Mouse (Mus musculus) hindlimb bud, embryonic 11.5 days (tissue): Measurements from ENCODE around the gene Grin2b.

ENCODE experiments used
- DNase-seq: peaks from one replicate; pipeline ENCODE4 v3.0.0-alpha.2; 2012; ENCODE audit warnings: low read depth, low spot score; ENCODE audit errors: extremely low spot score

Grin2b gene

DNA sequence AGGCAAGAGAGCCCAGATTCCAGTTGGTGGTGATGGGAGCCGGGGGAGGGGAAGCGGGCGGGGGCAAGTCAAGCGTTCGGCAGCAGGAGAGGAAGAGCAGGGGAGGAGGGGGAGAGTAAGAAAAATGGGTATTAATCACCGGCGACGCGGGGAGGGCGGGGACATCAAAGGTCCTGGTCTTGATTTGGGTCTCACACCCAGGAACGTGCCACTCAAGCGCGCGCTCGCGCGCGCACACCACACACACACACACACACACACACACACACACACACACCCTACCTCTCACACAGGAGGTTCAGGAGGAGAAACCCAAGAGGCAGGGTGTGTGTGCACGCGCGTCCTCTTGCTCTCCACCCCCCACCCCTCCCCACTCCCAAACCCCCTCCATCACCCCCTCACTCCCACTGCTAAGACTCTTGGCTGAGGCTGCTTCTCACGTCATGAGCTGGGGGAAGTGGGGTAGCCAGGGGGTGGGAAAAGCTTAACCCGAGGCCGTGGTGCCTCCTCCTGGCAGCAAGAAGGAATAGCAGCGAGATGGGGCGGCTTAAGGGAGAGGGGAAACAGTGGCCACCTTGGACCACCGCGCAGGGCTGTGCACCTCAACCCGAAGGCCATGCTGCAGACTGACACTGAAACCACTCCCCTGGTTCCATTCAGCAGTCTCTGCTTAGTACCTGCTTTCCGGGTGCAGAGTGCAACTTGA lies at the start of gene Grin2b:
Grin2b (minus strand) TSS at position 321 of the 706 bp plus-strand sequence.
- DNase-seq = no peak

DNA sequence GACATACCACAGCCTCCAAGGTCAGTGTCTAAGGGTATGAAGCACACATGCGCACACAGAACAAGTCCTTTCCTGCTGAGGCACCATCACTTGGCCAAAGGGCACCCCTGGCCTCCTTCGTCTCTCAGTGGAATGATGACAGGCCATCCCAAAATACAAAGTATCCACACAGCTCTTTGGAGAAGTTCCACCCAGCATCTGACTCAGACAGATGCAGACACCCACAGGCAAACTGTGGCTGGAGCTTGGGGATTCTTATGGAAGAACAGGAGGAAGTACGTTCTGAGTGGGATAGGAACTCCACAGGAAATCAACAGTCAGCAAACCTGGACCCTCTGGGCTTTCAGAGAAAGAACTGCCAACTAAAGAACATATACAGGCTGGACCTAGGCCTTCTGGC lies 48.6 kb upstream of the Grin2b start:
- DNase-seq = no peak

DNA sequence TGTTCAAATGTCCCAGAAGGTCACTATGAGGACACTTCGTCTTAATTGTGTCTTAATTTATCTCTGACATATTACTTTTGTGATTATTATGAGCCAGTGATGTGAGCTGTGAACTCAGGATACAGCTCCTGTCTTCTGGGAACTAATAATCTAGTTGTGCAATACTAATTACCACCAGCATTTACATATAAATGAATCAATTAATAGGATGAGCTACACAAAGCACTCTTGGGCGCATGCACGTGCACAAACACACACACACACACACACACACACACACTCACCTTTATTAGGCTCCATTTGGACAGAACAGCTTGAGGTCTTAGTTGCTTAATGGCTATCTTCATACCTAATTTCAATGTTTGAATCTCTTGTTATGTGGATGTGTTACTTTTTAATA lies 37.1 kb upstream of the Grin2b start:
- no peak for DNase-seq

DNA sequence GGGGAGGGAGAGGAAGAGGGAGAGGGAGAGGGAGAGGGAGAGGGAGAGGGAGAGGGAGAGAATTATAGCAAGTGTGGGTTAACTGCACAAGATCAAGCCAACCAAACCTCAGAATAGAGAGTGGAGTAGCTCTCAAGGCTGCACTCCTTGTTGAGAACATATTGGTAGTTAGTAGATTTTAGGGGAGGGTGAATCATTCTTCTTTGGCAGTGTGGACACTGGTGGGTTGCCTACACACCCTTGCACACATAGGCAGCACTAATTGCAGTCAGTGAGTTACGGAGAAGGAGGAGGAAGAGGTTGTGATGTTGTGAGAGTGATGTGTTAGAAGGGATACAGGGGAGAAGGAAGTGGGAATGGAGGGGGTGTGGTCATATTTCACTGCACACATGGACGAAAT lies 26.5 kb upstream of the Grin2b start:
- DNase-seq = no peak

DNA sequence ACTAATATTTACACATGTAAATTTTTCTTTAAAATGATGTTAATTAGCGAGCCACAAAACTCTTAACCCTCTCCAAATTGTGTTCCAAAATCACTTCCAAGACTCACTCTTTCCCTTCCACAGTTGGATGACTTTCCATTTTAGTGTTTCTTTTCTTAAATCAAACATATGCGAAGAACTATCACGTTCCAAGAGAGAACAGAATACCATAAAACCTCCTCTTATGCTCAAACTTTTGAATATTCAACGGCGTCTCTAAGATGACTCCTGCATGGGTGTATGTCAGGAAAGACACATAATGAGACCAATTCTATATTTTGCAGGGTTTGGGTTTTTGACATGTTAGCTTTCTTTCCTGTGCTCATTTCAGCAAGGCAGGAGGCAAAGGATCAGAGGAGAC lies 21.3 kb upstream of the Grin2b start:
- no peak for DNase-seq

DNA sequence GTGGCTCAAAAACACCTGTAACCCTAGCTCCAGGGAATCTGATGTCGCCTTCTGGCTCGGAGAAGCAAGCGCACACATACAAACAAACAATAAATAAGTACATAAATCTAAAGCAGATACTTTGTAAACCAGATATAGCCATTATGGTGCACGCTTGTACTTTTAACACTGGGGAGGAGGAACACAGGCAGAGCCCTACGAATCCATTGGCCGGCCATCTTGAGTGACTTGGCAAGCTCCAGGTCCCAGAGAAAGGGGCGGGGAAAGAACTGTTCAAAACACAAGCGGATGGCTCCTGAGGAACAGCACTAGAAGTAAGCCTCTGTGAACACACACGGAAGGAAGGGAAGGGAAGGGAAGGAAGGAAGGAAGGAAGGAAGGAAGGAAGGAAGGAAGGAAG lies 4.8 kb upstream of the Grin2b start:
- no peak for DNase-seq

DNA sequence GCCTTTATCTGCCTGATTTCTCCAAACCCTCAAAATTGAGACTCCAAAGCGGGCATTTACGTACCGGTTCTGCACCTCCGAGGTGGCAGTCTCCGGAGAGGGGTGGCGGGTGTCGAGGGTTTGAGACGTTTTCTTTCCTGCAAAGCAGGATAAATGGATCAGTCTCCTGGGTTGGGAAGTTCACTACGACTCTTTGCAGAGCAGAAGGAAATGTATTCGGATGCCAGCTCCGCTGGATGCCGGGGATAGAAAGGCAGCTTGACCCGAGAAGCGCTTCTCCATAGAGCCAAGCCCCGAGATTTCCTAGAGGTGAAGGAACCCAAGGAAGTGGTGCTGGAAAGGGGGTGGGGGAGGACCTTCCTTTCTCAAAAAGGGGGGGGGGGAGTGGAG lies 515 bp downstream of the Grin2b start:
- DNase-seq = no peak

DNA sequence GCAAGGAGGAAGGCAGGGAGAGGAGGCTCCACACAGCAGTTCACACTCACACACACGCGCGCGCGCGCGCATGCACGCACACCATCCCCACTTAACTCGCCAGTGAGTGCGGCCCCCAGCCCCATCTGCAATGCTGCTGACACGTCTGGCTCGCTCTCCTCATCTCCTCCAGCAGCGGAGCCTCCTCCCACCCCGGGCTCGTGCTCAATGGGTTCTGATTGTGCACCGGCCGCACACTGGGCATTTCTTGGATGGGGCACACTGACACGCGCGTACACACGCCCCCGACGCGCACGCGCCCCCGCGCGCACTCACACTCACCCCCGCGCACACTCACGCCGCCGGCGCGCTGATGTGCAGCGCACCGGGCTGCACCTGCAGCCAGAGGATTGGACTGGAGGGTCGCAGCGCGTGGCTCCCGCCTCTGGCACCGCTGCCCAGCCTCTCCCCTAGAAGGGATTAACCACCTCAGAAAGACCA lies 1.1 kb downstream of the Grin2b start:
- DNase-seq = no peak

DNA sequence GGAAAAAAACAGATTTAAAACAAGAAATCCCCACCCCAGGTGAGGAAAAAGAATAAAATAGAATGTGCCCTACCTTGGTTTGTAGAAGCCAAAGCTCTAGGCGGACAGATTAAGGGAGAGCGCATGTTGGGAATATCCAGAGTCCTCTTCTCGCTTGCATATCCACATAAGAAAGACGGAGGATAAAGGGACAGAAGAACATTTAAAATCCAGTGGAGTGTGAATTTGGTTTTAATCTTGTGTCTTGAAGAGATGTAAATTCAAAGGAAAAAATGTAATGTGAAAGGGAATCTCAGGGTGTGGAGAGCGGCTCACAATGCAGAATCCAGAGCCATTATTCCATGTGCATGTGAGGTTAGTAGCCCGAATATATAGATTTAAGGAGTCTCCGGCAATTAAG lies 2.0 kb downstream of the Grin2b start:
- DNase-seq = no peak

DNA sequence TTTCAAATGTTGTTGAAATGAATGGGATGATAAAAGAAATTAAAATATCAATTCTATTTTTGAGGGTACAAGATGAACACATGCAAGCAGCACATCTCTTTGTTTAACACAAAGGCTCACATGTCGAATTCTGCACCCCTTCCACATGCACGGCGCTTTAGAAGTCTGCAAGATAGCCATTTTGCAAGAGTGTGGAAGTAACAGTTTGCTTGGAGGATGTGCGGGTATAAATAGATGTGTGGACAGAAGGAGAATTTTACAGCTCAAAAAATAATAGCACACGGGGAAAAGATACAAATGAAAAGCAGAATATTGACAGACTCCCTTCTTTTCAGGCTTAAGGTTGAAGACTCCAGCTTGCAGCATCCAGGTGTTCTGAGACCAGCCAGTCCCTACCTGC lies 2.9 kb downstream of the Grin2b start:
- DNase-seq = no peak

DNA sequence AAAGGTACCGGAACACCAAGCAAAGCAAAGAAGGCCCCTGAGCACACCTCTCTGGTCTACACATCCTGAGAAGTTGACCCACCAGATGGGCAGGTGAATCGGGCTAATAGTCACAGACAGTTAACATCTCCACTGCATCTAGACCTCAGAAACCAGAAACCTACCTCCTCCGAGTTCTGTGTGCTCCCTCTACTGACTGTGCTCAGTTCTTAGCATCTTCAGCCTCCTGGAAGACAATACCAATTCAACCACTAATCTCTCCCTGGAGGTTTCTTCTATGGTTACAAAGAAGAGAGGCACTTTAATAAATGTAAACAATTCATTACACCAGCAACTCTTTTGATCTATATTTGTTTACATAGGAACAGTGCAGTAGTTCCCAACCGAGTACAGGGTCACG lies 6.0 kb downstream of the Grin2b start:
- no peak for DNase-seq

DNA sequence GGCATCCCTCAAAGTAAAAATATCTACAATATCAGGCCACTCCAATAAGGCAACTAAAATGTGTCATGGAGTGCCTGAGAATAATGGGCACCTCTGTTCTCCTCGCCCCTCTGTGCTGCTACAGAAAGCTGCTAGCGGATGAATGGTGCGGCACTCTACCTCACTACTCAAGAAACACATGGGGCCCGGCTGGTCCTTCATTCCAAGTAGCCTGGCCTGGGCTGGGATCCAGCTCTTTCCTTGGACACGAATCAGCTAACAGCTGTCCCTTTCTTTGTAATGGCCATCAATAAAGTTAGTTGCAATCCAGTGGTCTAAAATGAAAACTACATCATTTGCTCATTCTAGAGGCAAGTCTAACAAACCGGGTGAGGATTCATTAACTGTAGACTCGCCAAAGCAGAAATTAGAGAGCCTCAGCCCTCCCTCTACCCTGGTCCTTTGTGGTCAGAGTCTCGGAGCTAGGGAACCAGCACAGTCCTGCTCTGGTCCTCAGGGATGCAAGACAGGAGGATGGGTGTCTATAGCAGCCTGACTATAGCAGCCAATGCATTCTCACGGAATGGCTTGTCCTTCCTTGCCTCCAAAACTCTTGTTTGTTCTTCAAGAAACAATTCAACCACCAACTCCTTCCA lies 7.8 kb downstream of the Grin2b start:
- no peak for DNase-seq

DNA sequence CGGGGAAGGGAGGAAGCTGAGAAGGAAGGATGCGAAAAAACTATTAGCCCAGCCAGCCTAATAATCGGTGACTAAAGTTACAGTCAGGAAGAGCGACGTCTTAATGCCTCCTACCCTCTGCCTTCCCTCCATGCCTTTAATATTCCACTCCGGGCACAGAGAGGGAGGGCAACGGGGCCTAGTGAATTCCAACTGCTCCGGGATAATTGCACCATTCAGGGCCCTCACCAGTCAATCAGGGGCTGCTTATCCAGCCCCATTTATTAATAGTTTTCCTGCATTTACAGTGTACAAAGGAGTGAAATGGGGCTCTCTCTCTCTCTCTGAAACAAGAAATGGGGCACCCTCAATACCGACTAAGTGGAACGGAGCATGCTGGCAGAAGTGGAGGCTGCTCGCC lies 11.2 kb downstream of the Grin2b start:
- DNase-seq = no peak

DNA sequence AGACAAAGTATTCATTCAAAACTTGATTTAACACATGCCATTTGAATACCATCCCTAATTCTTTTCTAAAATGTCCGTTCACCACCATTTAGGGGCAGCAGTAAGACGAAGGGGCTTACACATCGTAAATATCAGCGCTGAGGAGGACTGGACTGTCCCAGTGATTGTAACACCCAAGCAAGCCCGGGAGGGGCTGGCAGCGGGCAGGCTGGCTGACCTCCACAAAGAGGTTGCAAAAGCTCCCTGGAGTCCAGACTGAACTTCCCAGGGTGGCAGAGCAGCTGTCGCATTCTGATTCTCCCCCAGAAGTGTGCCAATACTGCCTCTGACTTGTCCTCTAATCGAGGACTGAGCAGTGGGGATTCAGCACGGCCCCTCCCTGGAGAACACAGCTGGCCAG lies 19.9 kb downstream of the Grin2b start:
- DNase-seq = no peak

DNA sequence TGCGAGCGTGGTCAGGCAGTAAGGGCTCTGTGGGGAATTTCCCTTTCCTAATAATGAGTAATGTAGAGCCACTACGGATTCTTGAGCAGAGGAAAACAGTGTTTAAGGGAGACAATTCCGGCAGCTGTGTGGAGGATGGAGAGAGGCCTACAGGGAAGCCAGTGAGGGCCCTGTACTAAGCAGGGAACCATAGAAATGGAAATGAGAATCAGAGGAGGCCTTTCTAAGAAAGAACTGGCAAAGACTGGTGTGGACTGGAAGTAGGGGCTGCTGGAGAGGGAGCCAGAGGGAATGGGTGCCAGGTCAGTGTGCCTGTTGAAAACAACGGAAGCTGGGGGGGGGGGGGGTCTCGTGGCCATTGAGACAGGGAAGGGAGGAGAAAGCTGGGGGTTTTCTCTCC lies 23.2 kb downstream of the Grin2b start:
- no peak for DNase-seq

DNA sequence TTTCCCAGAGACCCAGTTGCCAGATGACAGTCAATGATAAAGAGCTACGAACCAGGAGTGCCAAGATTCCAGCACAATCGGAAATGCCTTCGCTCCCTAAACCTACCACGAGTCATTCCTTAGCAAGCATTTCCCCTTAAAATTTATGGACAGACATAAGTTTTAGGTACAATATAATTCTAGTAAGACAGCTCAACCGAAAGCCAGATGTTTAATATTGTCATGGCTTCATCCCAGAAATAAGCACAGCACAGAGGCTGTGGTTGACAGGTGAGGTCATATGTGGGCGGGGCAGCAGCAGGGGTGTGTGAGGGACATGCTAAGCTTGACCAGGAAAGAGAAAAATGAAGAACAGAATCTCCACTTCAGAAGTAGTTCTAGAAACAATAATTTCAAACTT lies 33.3 kb downstream of the Grin2b start:
- DNase-seq = no peak

DNA sequence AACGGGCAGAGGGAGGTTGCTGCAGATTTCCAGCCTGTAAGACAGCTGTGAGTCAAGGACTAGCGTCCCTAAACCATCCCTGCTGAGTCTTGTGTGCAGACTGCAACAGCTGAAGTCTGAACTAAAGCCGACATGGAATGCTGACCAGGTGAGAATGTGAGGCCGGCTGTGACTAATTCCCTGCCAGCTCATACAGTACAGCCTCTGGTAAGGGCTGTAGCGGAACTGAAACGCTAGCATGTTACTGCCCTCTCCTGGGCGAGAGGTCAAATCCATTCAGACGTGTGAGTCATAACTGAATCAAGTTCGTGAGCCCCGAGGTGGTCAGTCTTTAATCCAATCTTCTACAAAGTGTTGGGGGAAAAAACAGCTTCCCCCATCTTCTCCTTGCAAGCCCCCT lies 42.9 kb downstream of the Grin2b start:
- DNase-seq = no peak

DNA sequence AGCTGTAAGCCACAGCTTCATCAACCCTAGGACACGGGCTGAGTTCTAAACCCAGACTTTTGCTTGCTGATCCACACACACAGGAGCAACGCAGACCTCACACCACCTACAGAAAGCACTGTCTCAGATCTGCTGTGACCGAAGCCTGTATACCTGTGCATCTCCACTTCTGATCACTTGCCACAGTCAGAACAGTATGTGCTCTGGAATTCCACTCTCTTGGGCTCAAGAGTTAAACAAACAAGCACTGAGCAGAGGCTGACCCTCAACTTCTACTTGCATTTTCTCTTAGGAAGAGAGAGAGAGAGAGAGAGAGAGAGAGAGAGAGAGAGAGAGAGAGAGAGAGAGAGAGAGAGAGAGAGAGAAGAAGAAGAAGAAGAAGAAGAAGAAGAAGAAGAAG lies 50.7 kb downstream of the Grin2b start:
- DNase-seq = no peak

DNA sequence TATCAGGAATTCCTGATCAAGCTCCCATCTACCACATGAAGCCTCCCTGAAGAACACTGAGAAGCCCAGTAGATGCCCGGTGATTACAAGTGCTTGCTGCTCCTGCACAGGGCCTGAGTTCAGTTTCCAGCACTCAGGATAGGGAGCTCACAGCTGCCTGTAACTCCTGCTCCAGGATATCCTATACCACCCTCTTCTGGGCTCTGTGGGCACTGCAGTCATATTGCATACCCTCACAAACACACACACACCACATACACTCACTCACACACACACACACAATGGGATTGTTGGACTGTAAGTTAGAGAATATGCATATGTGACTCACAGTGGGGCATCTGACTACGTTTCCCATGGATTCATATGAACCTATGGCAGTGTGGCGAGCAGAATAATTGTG lies 55.9 kb downstream of the Grin2b start:
- DNase-seq = no peak

DNA sequence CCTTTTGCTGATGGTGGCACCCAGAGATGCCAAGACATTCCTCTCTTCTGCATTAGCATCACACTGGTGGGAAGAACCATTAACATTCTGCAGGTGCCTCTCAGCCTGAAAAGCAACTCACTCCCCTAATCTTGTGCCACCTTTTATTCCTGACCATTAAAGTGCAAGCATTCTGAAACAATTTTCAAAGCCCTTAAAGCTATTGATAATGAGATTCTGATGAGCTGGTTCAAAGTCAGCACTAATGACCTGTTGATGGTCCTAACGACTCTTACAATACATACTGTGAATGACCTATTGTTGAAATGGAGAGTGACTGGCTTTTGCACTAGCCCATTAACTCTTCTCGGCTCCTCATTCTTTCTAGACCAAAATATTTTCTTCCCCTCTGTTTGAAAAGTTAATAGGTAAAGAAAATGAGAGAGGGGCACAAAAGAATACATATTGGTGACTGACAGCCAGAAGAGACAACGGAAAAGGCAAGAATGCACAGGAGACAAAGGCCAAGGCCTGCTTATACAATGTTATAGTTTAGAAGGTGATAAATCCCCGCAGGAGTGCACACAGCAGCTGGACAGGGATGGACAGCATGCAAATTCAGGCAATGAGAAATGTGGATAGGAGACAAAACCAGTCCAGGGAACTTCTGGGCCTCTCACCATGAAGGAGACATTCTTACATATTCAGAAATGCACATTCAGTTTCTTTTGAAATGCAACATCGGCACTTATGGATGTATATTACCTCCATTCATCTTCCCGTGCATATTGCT lies 59.5 kb downstream of the Grin2b start:
- no peak for DNase-seq

DNA sequence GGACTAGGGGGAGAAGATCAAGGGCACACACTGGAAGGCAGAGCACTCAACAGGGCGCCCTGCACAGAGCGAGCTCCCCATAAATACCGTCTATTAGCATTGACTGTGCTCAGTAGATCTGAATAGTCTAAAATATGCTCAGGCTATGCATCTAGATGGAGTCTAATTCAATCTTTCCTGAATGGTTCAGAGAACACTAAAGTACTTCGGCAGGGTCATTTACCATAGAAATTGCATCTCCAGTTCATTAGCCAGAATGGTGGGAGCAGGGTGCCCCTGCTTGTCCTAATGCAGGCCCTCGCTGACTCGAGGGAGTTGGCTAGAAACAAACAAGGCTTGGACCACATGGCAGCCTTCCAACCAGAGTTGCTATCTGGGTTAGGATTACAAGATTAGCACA lies 64.1 kb downstream of the Grin2b start:
- DNase-seq = no peak

DNA sequence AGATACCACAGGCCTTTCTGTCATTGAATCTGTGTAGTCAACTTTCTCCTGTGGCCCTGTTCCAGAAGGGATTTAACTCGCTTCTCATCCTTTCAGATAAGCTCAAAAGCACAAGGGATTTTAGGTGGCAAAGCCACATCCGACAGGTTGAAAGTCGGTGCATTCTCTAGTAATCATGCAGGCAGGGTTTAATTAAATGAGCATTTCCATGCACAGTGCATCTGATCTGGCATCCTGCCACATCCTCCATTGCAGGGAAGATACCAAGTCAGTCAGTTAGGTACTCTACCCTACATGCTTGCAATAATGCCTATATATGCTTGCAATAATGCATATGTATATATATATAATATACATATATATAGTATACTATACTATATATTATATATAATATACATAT lies 64.8 kb downstream of the Grin2b start:
- DNase-seq = no peak
